Mouse (Mus musculus) ES-Bruce4 (cell line): ENCODE measurements around the gene Ulk2.

Experiments
- CTCF ChIP-seq: IDR thresholded peaks from one replicate; pipeline ENCODE4 v1.8.1; 2011; ENCODE audit warnings: low read depth, low read length
- EP300 ChIP-seq: IDR thresholded peaks from 2 replicates; pipeline ENCODE4 v1.6.1; 2011; ENCODE audit warnings: low read depth, low read length; ENCODE audit not compliant: insufficient read depth
- POLR2A ChIP-seq: IDR thresholded peaks from one replicate; pipeline ENCODE4 v1.8.1; 2011; ENCODE audit warnings: low read length; ENCODE audit not compliant: insufficient read depth

GRCm38 (mm10) chr11:61808551-61809117 is 46.2 kb downstream of the Ulk2 start:
- TF ChIP-seq EP300 (no peak), CTCF (no peak), POLR2A (no peak)
